Comparison of ENCODE assay signal across 7 mouse cellular contexts in genomic region chrX:136740087-136740790, GRCm38 (mm10). TPM values are rescaled to one million over a fixed set of nuclear protein-coding genes. Genes with fewer than 3 reads are reported as not detected.
DNase-seq lines count a peak whose midpoint lies in the region; ATAC-seq lines count a peak whose summit lies in the region.

No protein-coding gene starts in this region.

- 18% methylated on average over 15 of the region's 15 CpGs for WGBS in lung, embryonic 16.5 days
- WGBS in intestine, embryonic 16.5 days, result 23% methylated on average over 15 of the region's 15 CpGs
- 21% methylated on average over 15 of the region's 15 CpGs for WGBS in neural tube, embryonic 13.5 days

- no peaks in the 10 kb centered on the region for H3K9me3 ChIP-seq in lung, embryonic 16.5 days (ENCODE audit: control insufficient read depth, low read length)
- no peaks in the 10 kb centered on the region for H3K9me3 ChIP-seq in intestine, embryonic 16.5 days (ENCODE audit: control insufficient read depth, low read length)
- no peaks in the 10 kb centered on the region for H3K9me3 ChIP-seq in neural tube, embryonic 13.5 days

- no peaks in the 10 kb centered on the region; the same call in 1 of the 2 replicates for H3K36me3 ChIP-seq in lung, embryonic 16.5 days (ENCODE audit: control insufficient read depth, insufficient read depth, low read length)
- no peaks in the 10 kb centered on the region for H3K36me3 ChIP-seq in intestine, embryonic 16.5 days (ENCODE audit: control insufficient read depth, insufficient read depth, low read length)
- peaks cover 5% of the 10 kb centered on the region; the same call in 1 of the 2 replicates for H3K36me3 ChIP-seq in neural tube, embryonic 13.5 days

- peak overlapping the region; percentile 72 for H3K9ac ChIP-seq in lung, embryonic 16.5 days (ENCODE audit: low read length)
- peak overlapping the region; percentile 64 for H3K9ac ChIP-seq in intestine, embryonic 16.5 days (ENCODE audit: low read depth, low read length)
- peak overlapping the region; percentile 79 for H3K9ac ChIP-seq in neural tube, embryonic 13.5 days

- no peaks in the 10 kb centered on the region; the same call in 1 of the 2 replicates for H3K4me1 ChIP-seq in lung, embryonic 16.5 days (replicated peaks; ENCODE audit: control insufficient read depth, insufficient read depth, low read length)
- H3K4me1 ChIP-seq in intestine, embryonic 16.5 days (ENCODE audit: control insufficient read depth, insufficient read depth, low read length), result peaks cover 3% of the 10 kb centered on the region; the same call in 1 of the 2 replicates
- peaks cover 9% of the 10 kb centered on the region for H3K4me1 ChIP-seq in neural tube, embryonic 13.5 days (replicated peaks)

- no peaks in the 10 kb centered on the region for H3K27me3 ChIP-seq in lung, embryonic 16.5 days (ENCODE audit: control insufficient read depth, insufficient read depth, low read depth, low read length)
- H3K27me3 ChIP-seq in intestine, embryonic 16.5 days (replicated peaks; ENCODE audit: control insufficient read depth, insufficient read depth, low read length), result no peaks in the 10 kb centered on the region
- no peaks in the 10 kb centered on the region for H3K27me3 ChIP-seq in neural tube, embryonic 13.5 days

- DNase-seq in lung, postnatal 25 days (ENCODE audit: low spot score), result no peak
- DNase-seq in embryo, embryonic 11 days, result peak; percentile 49
- no peak for DNase-seq in ovary, postnatal 36 days (ENCODE audit: low spot score)

- peak overlapping the region; percentile 85 for H3K27ac ChIP-seq in lung, embryonic 16.5 days (ENCODE audit: low read length)
- no peak overlapping the region; the same call in 1 of the 2 replicates for H3K27ac ChIP-seq in intestine, embryonic 16.5 days (ENCODE audit: low read length)
- peak overlapping the region; percentile 84 for H3K27ac ChIP-seq in neural tube, embryonic 13.5 days (replicated peaks)

- no peak for ATAC-seq in lung, embryonic 16.5 days (ENCODE audit: low read depth)
- ATAC-seq in intestine, embryonic 16.5 days, result no peak
- ATAC-seq in neural tube, embryonic 13.5 days (ENCODE audit: low read depth), result no peak
- no peak for ATAC-seq in monocyte, adult 5-6 weeks (replicated peaks; ENCODE audit: insufficient number of reproducible peaks, low FRiP score, low TSS enrichment, poor library complexity, severe bottlenecking)

- H3K4me3 ChIP-seq in lung, embryonic 16.5 days (ENCODE audit: low read length), result peak overlapping the region; percentile 61
- peak overlapping the region; percentile 53 for H3K4me3 ChIP-seq in intestine, embryonic 16.5 days (ENCODE audit: low read length)
- peak overlapping the region; percentile 54 for H3K4me3 ChIP-seq in neural tube, embryonic 13.5 days

- 0 out of 2 replicates have a peak overlapping the region, but pooled peaks have one; percentile 2 for H3K4me2 ChIP-seq in lung, embryonic 16.5 days (ENCODE audit: low read depth, low read length)
- no peak overlapping the region for H3K4me2 ChIP-seq in intestine, embryonic 16.5 days (ENCODE audit: low read depth, low read length)
- peak overlapping the region; percentile 61 for H3K4me2 ChIP-seq in neural tube, embryonic 13.5 days

RNA-seq across cellular contexts. Expression of gene Morf4l2, which starts 3.3 kb away (rescaled TPM):
- 511 and 543 TPM in 2 replicates for polyA plus RNA-seq in lung, embryonic 16.5 days (2015; fragmentation: Nextera tagmentation; extraction: Ambion mirVana)
- 417 and 440 TPM in 2 replicates for polyA plus RNA-seq in intestine, embryonic 16.5 days (2015; fragmentation: Nextera tagmentation; extraction: Ambion mirVana)
- 508 and 542 TPM in 2 replicates for polyA plus RNA-seq in neural tube, embryonic 13.5 days (2015; fragmentation: Nextera tagmentation; extraction: Ambion mirVana)
- total RNA-seq in monocyte, adult 5-6 weeks (2017), result 185 to 216 TPM (median 197 TPM) in 3 replicates

RNA-seq across cellular contexts. Expression of gene Tceal1, which starts 32.5 kb away (rescaled TPM):
- polyA plus RNA-seq in lung, embryonic 16.5 days (2015; fragmentation: Nextera tagmentation; extraction: Ambion mirVana), result 12.5 and 13.6 TPM in 2 replicates
- 5.8 and 6.5 TPM in 2 replicates for polyA plus RNA-seq in intestine, embryonic 16.5 days (2015; fragmentation: Nextera tagmentation; extraction: Ambion mirVana)
- 18.2 and 18.9 TPM in 2 replicates for polyA plus RNA-seq in neural tube, embryonic 13.5 days (2015; fragmentation: Nextera tagmentation; extraction: Ambion mirVana)
- not detected in 3 replicates for total RNA-seq in monocyte, adult 5-6 weeks (2017)

RNA-seq across cellular contexts. Expression of gene Glra4, which starts 39.7 kb away (rescaled TPM):
- 0.10 and 0.15 TPM in 2 replicates for polyA plus RNA-seq in lung, embryonic 16.5 days (2015; fragmentation: Nextera tagmentation; extraction: Ambion mirVana)
- polyA plus RNA-seq in intestine, embryonic 16.5 days (2015; fragmentation: Nextera tagmentation; extraction: Ambion mirVana), result not detected in 2 replicates
- 0.13 and 0.17 TPM in 2 replicates for polyA plus RNA-seq in neural tube, embryonic 13.5 days (2015; fragmentation: Nextera tagmentation; extraction: Ambion mirVana)
- total RNA-seq in monocyte, adult 5-6 weeks (2017), result not detected in 3 replicates
